Mouse (Mus musculus) thymus, adult 2 months (tissue): ENCODE data around the gene Hexim1. TPM values are rescaled to one million over a fixed set of nuclear protein-coding genes. Genes with fewer than 3 reads are reported as not detected.
A peak's percentile ranks its signal among the peaks of the same experiment; 100 is the strongest.

Source experiments
- DNase-seq: peaks from one replicate; pipeline ENCODE4 v3.0.0; 2021
- H3K27ac ChIP-seq: fragments of 200-500 bp; 2 replicates; pipeline ENCODE4 v1.5.1; 2012; ENCODE audit warnings: low read length, control low read depth; ENCODE audit not compliant: control insufficient read depth, insufficient read depth
- H3K27me3 ChIP-seq: fragments of 200-500 bp; 2 replicates; pipeline ENCODE4 v1.6.1; 2012; ENCODE audit warnings: mild to moderate bottlenecking, low read length, moderate library complexity, mixed read lengths; ENCODE audit not compliant: control insufficient read depth, insufficient read depth
- H3K36me3 ChIP-seq: fragments of 200-500 bp; 2 replicates; pipeline ENCODE4 v1.6.1; 2012; ENCODE audit warnings: mild to moderate bottlenecking, low read length, moderate library complexity; ENCODE audit not compliant: control insufficient read depth, insufficient read depth
- H3K4me1 ChIP-seq: fragments of 200-500 bp; replicated peaks from 2 replicates; pipeline ENCODE4 v1.6.1; 2012; ENCODE audit warnings: low read length; ENCODE audit not compliant: control insufficient read depth, insufficient read depth
- H3K4me3 ChIP-seq: fragments of 200-500 bp; 2 replicates; pipeline ENCODE4 v1.5.1; 2012; ENCODE audit warnings: mild to moderate bottlenecking, low read length, control low read depth, moderate library complexity; ENCODE audit not compliant: control insufficient read depth, insufficient read depth
- CTCF ChIP-seq: fragments of 200-500 bp; IDR thresholded peaks from 2 replicates; pipeline ENCODE4 v1.5.1; 2012; ENCODE audit warnings: mild to moderate bottlenecking, control low read depth, low read length, moderate library complexity, borderline replicate concordance; ENCODE audit not compliant: control insufficient read depth, poor library complexity, insufficient read depth; ENCODE audit errors: extremely low read depth
- POLR2A ChIP-seq: fragments of 200-500 bp; IDR thresholded peaks from 2 replicates; pipeline ENCODE4 v1.6.1; 2012; ENCODE audit warnings: mild to moderate bottlenecking, low read length, control low read depth, moderate library complexity; ENCODE audit not compliant: control insufficient read depth, poor library complexity, insufficient read depth; ENCODE audit errors: extremely low read depth
- WGBS: fragments of 180-500 bp; shearing (Covaris S2); methylation state at CpG from one replicate; pipeline ENCODE4 v1.1.7; 2018; 5-methylcytosine and 5-hydroxymethylcytosine counted together
- polyA plus RNA-seq: library from polyadenylated mRNA; depleted of rRNA; stranded (reverse); fragments of >200 nt; gene quantifications from 2 replicates; pipeline ENCODE4 v1.2.3, GENCODE M21; 2012

Hexim1 gene
- polyA plus RNA-seq, 1 experiment, result 18.2 TPM

GRCm38 (mm10) chr11:103141101-103141943 is 25.3 kb downstream of the Hexim1 start:
- Histone ChIP-seq H3K4me3 (peak overlapping the region; percentile 38; the same call in 1 of the 2 replicates), H3K27me3 (no peaks in the 10 kb centered on the region), H3K27ac (peak overlapping the region; percentile 84), H3K4me1 (peaks cover 24% of the 10 kb centered on the region), H3K36me3 (no peaks in the 10 kb centered on the region)
- TF ChIP-seq POLR2A (no peak), CTCF (no peak)
- 78% methylated on average over 11 of the region's 11 CpGs for WGBS
- DNase-seq, result no peak

- H3K36me3 ChIP-seq, result no peaks in the 10 kb centered on the region
- no peak for TF ChIP-seq POLR2A
- TF ChIP-seq CTCF, result no peak
- H3K4me1 ChIP-seq, result peaks cover 24% of the 10 kb centered on the region
- DNase-seq, result no peak
- H3K4me3 ChIP-seq, result peak overlapping the region; percentile 38; the same call in 1 of the 2 replicates
- WGBS, result 29% methylated on average over 1 of the region's 1 CpGs
- H3K27ac ChIP-seq, result peak overlapping the region; percentile 84
- no peaks in the 10 kb centered on the region for H3K27me3 ChIP-seq
These were observed 25.9 kb downstream of the Hexim1 start for GRCm38 (mm10) chr11:103141944-103142255.

- 0 out of 2 replicates have a peak, but pooled peaks have one; percentile 28 for TF ChIP-seq POLR2A
- no peak for TF ChIP-seq CTCF
- Histone ChIP-seq H3K4me3 (peak overlapping the region; percentile 38), H3K27ac (peak overlapping the region; percentile 84), H3K4me1 (peaks cover 24% of the 10 kb centered on the region), H3K27me3 (no peaks in the 10 kb centered on the region), H3K36me3 (no peaks in the 10 kb centered on the region)
- WGBS, result 20% methylated on average over 8 of the region's 8 CpGs
- peak; percentile 83 for DNase-seq
These were observed 26.6 kb downstream of the Hexim1 start for GRCm38 (mm10) chr11:103142441-103143182.

- TF ChIP-seq POLR2A, result no peak
- TF ChIP-seq CTCF, result no peak
- Histone ChIP-seq H3K36me3 (no peaks in the 10 kb centered on the region), H3K27ac (no peak overlapping the region), H3K27me3 (no peaks in the 10 kb centered on the region), H3K4me1 (peaks cover 24% of the 10 kb centered on the region), H3K4me3 (no peak overlapping the region)
- WGBS, result 90% methylated on average over 12 of the region's 12 CpGs
- no peak for DNase-seq
These were observed 28.6 kb downstream of the Hexim1 start for GRCm38 (mm10) chr11:103144309-103145285.

- H3K4me3 ChIP-seq, result no peak overlapping the region
- H3K27ac ChIP-seq, result no peak overlapping the region
- no peak for DNase-seq
These were observed 30.4 kb downstream of the Hexim1 start for GRCm38 (mm10) chr11:103146386-103146785.

GRCm38 (mm10) chr11:103147766-103148165 is 31.7 kb downstream of the Hexim1 start:
- TF ChIP-seq POLR2A, result no peak
- no peak for TF ChIP-seq CTCF
- Histone ChIP-seq H3K36me3 (no peaks in the 10 kb centered on the region), H3K4me1 (peaks cover 3% of the 10 kb centered on the region), H3K27me3 (no peaks in the 10 kb centered on the region), H3K27ac (no peak overlapping the region), H3K4me3 (no peak overlapping the region)
- 79% methylated on average over 4 of the region's 4 CpGs for WGBS
- DNase-seq, result no peak

More at GRCm38 (mm10) chr11:103146386-103146785, 30.4 kb downstream of the Hexim1 start:
- Histone ChIP-seq H3K36me3 (no peaks in the 10 kb centered on the region), H3K4me1 (peaks cover 16% of the 10 kb centered on the region), H3K27me3 (no peaks in the 10 kb centered on the region)
- WGBS, result 85% methylated on average over 4 of the region's 4 CpGs
- TF ChIP-seq POLR2A (no peak), CTCF (no peak)
